Mouse (Mus musculus) urinary bladder, postnatal 10 days (tissue): ENCODE data around the gene Tenm3.
"Not testable (repeated sequence)": the region's sequence is repeated elsewhere in the genome, so short reads cannot be mapped to it uniquely, and the experiment has no call there.

Experiments used
- DNase-seq: peaks from one replicate; pipeline ENCODE4 v3.0.0; 2022; ENCODE audit warnings: low spot score

The Tenm3 gene

GRCm38 (mm10) chr8:48203611-48204010, 640.1 kb downstream of the Tenm3 start:
- no peak for DNase-seq

GRCm38 (mm10) chr8:48203161-48203560, 640.6 kb downstream of the Tenm3 start:
- no peak for DNase-seq

- DNase-seq: no peak
Observed at GRCm38 (mm10) chr8:48202632-48203031, 641.1 kb downstream of the Tenm3 start.

GRCm38 (mm10) chr8:48199171-48199570, 644.6 kb downstream of the Tenm3 start:
- DNase-seq: no peak

- DNase-seq: no peak
Observed at GRCm38 (mm10) chr8:48195971-48196370, 647.8 kb downstream of the Tenm3 start.

- DNase-seq: no peak
Observed at GRCm38 (mm10) chr8:48188586-48188985, 655.2 kb downstream of the Tenm3 start.

- no peak for DNase-seq
Observed at GRCm38 (mm10) chr8:48183758-48184157, 660.0 kb downstream of the Tenm3 start.

- DNase-seq: no peak
Observed at GRCm38 (mm10) chr8:48181000-48181399, 662.8 kb downstream of the Tenm3 start.

GRCm38 (mm10) chr8:48180146-48180545, 663.6 kb downstream of the Tenm3 start:
- not testable (repeated sequence) for DNase-seq

- no peak for DNase-seq
Observed at GRCm38 (mm10) chr8:48178993-48179392, 664.8 kb downstream of the Tenm3 start.

GRCm38 (mm10) chr8:48177876-48178275, 665.9 kb downstream of the Tenm3 start:
- no peak for DNase-seq
